Mouse (Mus musculus) forelimb bud, embryonic 11.5 days (tissue): ENCODE data around the gene Slc22a20.

ENCODE experiments used
- DNase-seq: peaks from one replicate; pipeline ENCODE4 v3.0.0-alpha.2; 2012; ENCODE audit warnings: low read depth, low spot score

The Slc22a20 gene

GRCm38 (mm10) chr19:5990033-5990432, 4.1 kb upstream of the Slc22a20 start:
- no peak for DNase-seq

GRCm38 (mm10) chr19:5989585-5989984, 3.6 kb upstream of the Slc22a20 start:
- no peak for DNase-seq

- peak; percentile 36 for DNase-seq
These were observed 3.0 kb upstream of the Slc22a20 start for GRCm38 (mm10) chr19:5988815-5989452.

GRCm38 (mm10) chr19:5988027-5988814, 2.3 kb upstream of the Slc22a20 start:
- DNase-seq, result no peak

- DNase-seq, result no peak
These were observed 5.5 kb downstream of the Slc22a20 start for GRCm38 (mm10) chr19:5980477-5980876.

- no peak for DNase-seq
These were observed 8.2 kb downstream of the Slc22a20 start for GRCm38 (mm10) chr19:5977717-5978116.

- DNase-seq, result no peak
These were observed 10.3 kb downstream of the Slc22a20 start for GRCm38 (mm10) chr19:5975676-5976075.

- DNase-seq, result no peak
These were observed 10.8 kb downstream of the Slc22a20 start for GRCm38 (mm10) chr19:5975112-5975511.

GRCm38 (mm10) chr19:5967664-5968063, 18.3 kb downstream of the Slc22a20 start:
- DNase-seq, result no peak

GRCm38 (mm10) chr19:5966786-5967185, 19.2 kb downstream of the Slc22a20 start:
- DNase-seq, result no peak

GRCm38 (mm10) chr19:5965910-5966309, 20.0 kb downstream of the Slc22a20 start:
- no peak for DNase-seq

GRCm38 (mm10) chr19:5965280-5965679, 20.7 kb downstream of the Slc22a20 start:
- DNase-seq, result peak; percentile 82

GRCm38 (mm10) chr19:5964804-5965203, 21.1 kb downstream of the Slc22a20 start:
- DNase-seq, result no peak

GRCm38 (mm10) chr19:5963883-5964562, 21.9 kb downstream of the Slc22a20 start, which contains the start of gene Pola2:
TSS of gene Pola2 (minus strand) at chr19:5964202.
- DNase-seq, result peak; percentile 91

GRCm38 (mm10) chr19:5962651-5963050, 23.3 kb downstream of the Slc22a20 start:
- DNase-seq, result no peak

GRCm38 (mm10) chr19:5957371-5957770, 28.6 kb downstream of the Slc22a20 start:
- no peak for DNase-seq

- DNase-seq, result peak; percentile 79
These were observed 29.3 kb downstream of the Slc22a20 start for GRCm38 (mm10) chr19:5956685-5957084.

GRCm38 (mm10) chr19:5955704-5956670, 30.0 kb downstream of the Slc22a20 start:
- DNase-seq, result no peak

GRCm38 (mm10) chr19:5954936-5955335, 31.0 kb downstream of the Slc22a20 start:
- DNase-seq, result no peak

GRCm38 (mm10) chr19:5954031-5954710, 31.8 kb downstream of the Slc22a20 start:
- DNase-seq, result no peak
